Mouse (Mus musculus) midbrain, postnatal 0 days (tissue): ENCODE data around the gene Atp5mpl. TPM values are rescaled to one million over a fixed set of nuclear protein-coding genes. Genes with fewer than 3 reads are reported as not detected.

Experiments
- ATAC-seq: fragments of 200-750 bp; cut with Nextera tagmentation; 2 replicates; pipeline ENCODE4 v1.8.0; 2017; ENCODE audit warnings: moderate number of reproducible peaks, mild to moderate bottlenecking, moderate TSS enrichment, moderate library complexity; ENCODE audit not compliant: low FRiP score
- DNase-seq: peaks from one replicate; pipeline ENCODE4 v3.0.0-alpha.2; 2015; ENCODE audit warnings: low spot score
- H3K27ac ChIP-seq: fragments of 300-500 bp; sonication (generic); 2 replicates; pipeline ENCODE4 v1.5.1; 2014; ENCODE audit warnings: low read depth, mild to moderate bottlenecking, low read length, mixed read lengths
- H3K27me3 ChIP-seq: fragments of 300-500 bp; sonication (generic); 2 replicates; pipeline ENCODE4 v1.6.1; 2014; ENCODE audit warnings: low read length, control low read depth, mixed read lengths; ENCODE audit not compliant: insufficient read depth
- H3K36me3 ChIP-seq: fragments of 300-500 bp; sonication (generic); 2 replicates; pipeline ENCODE4 v1.6.1; 2014; ENCODE audit warnings: low read length, control low read depth, mixed read lengths; ENCODE audit not compliant: insufficient read depth
- H3K4me1 ChIP-seq: fragments of 300-500 bp; sonication (generic); 2 replicates; pipeline ENCODE4 v1.6.1; 2014; ENCODE audit warnings: mild to moderate bottlenecking, control low read depth, antibody characterized with exemption, low read length, mixed read lengths; ENCODE audit not compliant: insufficient read depth
- H3K4me2 ChIP-seq: fragments of 300-500 bp; sonication (generic); 2 replicates; pipeline ENCODE4 v1.6.1; 2014; ENCODE audit warnings: low read depth, mild to moderate bottlenecking, low read length, mixed read lengths; ENCODE audit not compliant: poor library complexity, severe bottlenecking
- H3K4me3 ChIP-seq: fragments of 300-500 bp; sonication (generic); 2 replicates; pipeline ENCODE4 v1.5.1; 2014; ENCODE audit warnings: low read depth, mild to moderate bottlenecking, low read length, moderate library complexity
- H3K9ac ChIP-seq: fragments of 300-500 bp; sonication (generic); replicated peaks from 2 replicates; pipeline ENCODE4 v1.6.1; 2014; ENCODE audit warnings: mild to moderate bottlenecking, low read length, moderate library complexity, mixed read lengths; ENCODE audit not compliant: poor library complexity, severe bottlenecking
- H3K9me3 ChIP-seq: fragments of 300-500 bp; sonication (generic); 2 replicates; pipeline ENCODE4 v1.6.1; 2016; ENCODE audit warnings: low read length, control low read depth
- CTCF ChIP-seq: IDR thresholded peaks from 2 replicates; pipeline ENCODE4 v1.5.1; 2016; ENCODE audit warnings: antibody characterized with exemption, mild to moderate bottlenecking
- WGBS: fragments of 180-500 bp; shearing (Covaris S2); extraction: QIAGEN DNeasy Blood & Tissue Kit; methylation state at CpG from one replicate; pipeline ENCODE4 v1.1.7; 2014; 5-methylcytosine and 5-hydroxymethylcytosine counted together
- polyA plus RNA-seq: library from polyadenylated mRNA; unstranded; fragments of >200 nt; fragmentation: Nextera tagmentation; extraction: Ambion mirVana; gene quantifications from 2 replicates; pipeline ENCODE4 v1.2.1, GENCODE M21; 2015
- total RNA-seq: library from RNA; depleted of rRNA; stranded (reverse); fragments of >200 nt; gene quantifications from 2 replicates; pipeline ENCODE4 v1.2.3, GENCODE M21; 2014

Atp5mpl gene
- total and polyA plus RNA-seq, 2 experiments from 2014 or later, result 371 to 836 TPM

- Histone ChIP-seq H3K27ac (no peak overlapping the region), H3K4me1 (no peaks in the 10 kb centered on the region), H3K4me3 (no peak overlapping the region), H3K9ac (no peak overlapping the region), H3K9me3 (no peaks in the 10 kb centered on the region), H3K27me3 (no peaks in the 10 kb centered on the region), H3K4me2 (no peak overlapping the region), H3K36me3 (no peaks in the 10 kb centered on the region)
- TF ChIP-seq CTCF, result no peak
- 78% methylated on average over 2 of the region's 2 CpGs for WGBS
- ATAC-seq, result no peak
- DNase-seq, result no peak
Measured at GRCm38 (mm10) chr12:111933971-111934370, 32.8 kb downstream of the Atp5mpl start.

DNA sequence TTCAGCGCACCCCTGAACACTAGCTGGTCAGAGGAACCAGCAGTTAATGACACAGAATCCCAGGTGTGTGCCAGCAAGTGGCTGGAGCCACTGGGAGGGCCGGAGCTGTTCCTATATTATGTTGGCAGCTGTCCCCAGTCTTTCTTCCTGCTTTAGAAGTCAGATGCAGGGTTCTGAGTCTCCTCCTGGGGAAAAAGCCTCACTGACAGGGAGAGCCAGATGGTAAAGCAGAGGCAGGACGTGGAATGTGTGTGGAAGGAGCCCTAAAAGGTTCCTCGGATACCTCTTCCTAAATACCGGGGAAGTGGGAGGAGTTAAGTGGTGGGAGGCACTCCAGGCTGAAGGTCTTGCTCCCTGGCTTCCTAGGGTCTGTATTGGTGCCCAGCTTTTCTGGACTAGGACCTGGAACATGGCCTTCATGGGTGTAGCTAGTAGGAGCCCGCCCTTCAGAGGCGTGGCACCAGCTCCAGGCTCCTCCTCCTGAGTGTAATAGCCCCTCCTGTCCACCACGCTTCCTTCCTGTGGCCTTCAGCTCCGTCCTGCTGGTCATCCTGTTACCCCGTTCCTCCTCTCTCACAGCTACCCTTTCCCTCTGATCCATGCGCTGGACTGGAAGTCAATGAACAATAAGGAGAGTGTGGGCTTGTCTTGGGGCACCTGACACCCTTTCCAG, 33.6 kb downstream of the Atp5mpl start:
- Histone ChIP-seq H3K27me3 (no peaks in the 10 kb centered on the region), H3K4me1 (no peaks in the 10 kb centered on the region), H3K9ac (no peak overlapping the region), H3K4me3 (no peak overlapping the region), H3K27ac (no peak overlapping the region), H3K36me3 (no peaks in the 10 kb centered on the region), H3K4me2 (no peak overlapping the region), H3K9me3 (no peaks in the 10 kb centered on the region)
- no peak for TF ChIP-seq CTCF
- 66% methylated on average over 11 of the region's 11 CpGs for WGBS
- no peak for DNase-seq
- no peak for ATAC-seq

DNA sequence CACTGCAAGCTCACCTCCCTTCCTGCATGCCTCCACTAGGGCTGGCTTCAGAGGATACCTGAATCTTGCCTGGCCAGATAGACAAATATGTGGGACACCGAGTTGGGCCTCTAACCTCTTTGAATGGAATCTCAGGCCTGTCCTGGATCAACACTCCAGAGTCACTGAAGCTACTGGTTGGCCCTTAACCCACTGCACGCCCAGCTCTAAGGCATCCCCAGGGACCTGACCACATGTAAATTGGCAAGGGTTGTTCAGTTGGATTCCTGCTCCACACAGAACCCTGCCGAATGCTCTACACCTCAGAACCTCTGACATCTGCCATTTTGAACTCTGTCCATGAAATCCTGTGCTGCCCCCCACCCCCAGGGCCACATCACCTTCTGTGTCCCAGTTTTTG, 34.3 kb downstream of the Atp5mpl start:
- DNase-seq (no peak), ATAC-seq (no peak)
- H3K27me3 ChIP-seq, result no peaks in the 10 kb centered on the region
- 80% methylated on average over 3 of the region's 3 CpGs for WGBS
- no peaks in the 10 kb centered on the region for H3K4me1 ChIP-seq
- no peaks in the 10 kb centered on the region for H3K36me3 ChIP-seq
- H3K4me2 ChIP-seq, result no peak overlapping the region
- H3K9ac ChIP-seq, result no peak overlapping the region
- no peak overlapping the region for H3K4me3 ChIP-seq
- H3K9me3 ChIP-seq, result no peaks in the 10 kb centered on the region
- no peak overlapping the region for H3K27ac ChIP-seq
- TF ChIP-seq CTCF, result no peak

DNA sequence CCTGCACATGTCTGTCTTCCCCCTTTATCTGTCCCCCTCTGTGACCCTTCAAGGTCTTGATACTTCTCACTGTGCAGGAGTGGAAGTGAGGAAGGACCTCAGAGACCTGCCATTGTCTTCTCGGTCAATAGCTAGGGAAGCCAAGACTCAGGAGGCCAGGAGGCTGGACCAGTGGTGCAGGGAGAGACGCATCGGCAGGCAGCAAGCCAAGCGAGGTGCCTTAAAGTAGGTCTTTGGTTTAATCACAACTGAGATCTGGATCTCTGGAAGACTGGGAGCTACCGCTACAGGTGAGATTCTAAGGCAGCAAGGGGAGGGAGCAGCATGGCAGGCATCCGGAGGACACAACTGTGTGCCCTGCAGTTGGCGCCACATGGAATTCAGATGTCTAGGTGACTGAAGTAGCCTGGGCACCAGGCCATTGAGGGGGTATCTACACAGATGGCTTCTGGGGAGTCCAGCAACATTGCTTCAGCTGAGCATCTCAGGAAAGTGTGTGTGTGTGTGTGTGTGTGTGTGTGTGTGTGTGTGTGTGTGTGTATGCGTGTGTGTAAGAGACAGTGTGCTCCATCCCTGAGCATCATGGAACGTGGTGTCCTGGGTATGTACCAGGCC, 35.3 kb downstream of the Atp5mpl start:
- Histone ChIP-seq H3K4me3 (no peak overlapping the region), H3K4me1 (no peaks in the 10 kb centered on the region), H3K36me3 (no peaks in the 10 kb centered on the region), H3K9ac (no peak overlapping the region), H3K4me2 (no peak overlapping the region), H3K9me3 (no peaks in the 10 kb centered on the region), H3K27me3 (no peaks in the 10 kb centered on the region), H3K27ac (no peak overlapping the region)
- 85% methylated on average over 9 of the region's 9 CpGs for WGBS
- TF ChIP-seq CTCF, result no peak
- ATAC-seq (no peak), DNase-seq (no peak)

- Histone ChIP-seq H3K4me3 (no peak overlapping the region), H3K4me2 (no peak overlapping the region), H3K27me3 (no peaks in the 10 kb centered on the region), H3K27ac (no peak overlapping the region), H3K36me3 (no peaks in the 10 kb centered on the region), H3K9ac (no peak overlapping the region), H3K4me1 (no peaks in the 10 kb centered on the region), H3K9me3 (no peaks in the 10 kb centered on the region)
- TF ChIP-seq CTCF, result no peak
- no peak for DNase-seq
- no peak for ATAC-seq
- WGBS, result 88% methylated on average over 18 of the region's 18 CpGs
Measured at GRCm38 (mm10) chr12:111928411-111928966, 38.3 kb downstream of the Atp5mpl start.

DNA sequence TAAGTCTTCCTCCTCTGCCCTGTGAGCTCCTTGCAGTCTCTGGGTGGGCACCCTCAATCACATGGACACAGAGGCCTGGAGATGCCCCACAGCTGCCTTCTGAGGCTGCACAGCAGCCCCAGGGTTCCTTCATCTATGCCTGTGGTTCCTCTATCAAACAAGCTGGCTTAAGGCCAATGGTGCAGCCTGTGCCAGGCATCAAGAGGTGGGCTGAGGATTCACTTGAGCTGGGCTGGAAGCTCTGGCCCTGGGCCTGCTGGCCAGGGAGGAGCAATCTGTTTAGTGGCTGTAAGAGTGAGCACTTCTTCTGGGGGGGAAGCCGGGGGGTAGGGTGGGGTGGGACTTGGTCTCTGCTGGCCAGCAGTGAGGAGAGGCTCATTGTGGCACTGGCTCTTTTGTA, 39.4 kb downstream of the Atp5mpl start:
- WGBS, result 54% methylated on average over 1 of the region's 1 CpGs
- no peak overlapping the region for H3K9ac ChIP-seq

More for the DNA sequence above, 39.4 kb downstream of the Atp5mpl start:
- Histone ChIP-seq H3K27me3 (no peaks in the 10 kb centered on the region), H3K9me3 (no peaks in the 10 kb centered on the region), H3K27ac (no peak overlapping the region), H3K4me3 (no peak overlapping the region), H3K36me3 (no peaks in the 10 kb centered on the region), H3K4me2 (no peak overlapping the region), H3K4me1 (no peaks in the 10 kb centered on the region)
- no peak for TF ChIP-seq CTCF
- ATAC-seq, result no peak
- peak; percentile 81 for DNase-seq
